Mouse (Mus musculus): ENCODE data around the gene Kirrel2. TPM values are rescaled to one million over a fixed set of nuclear protein-coding genes. Genes with fewer than 3 reads are reported as not detected.
A peak's percentile ranks its signal among the peaks of the same experiment; 100 is the strongest.
"Not testable (repeated sequence)": the region's sequence is repeated elsewhere in the genome, so short reads cannot be mapped to it uniquely, and the experiment has no call there.

Gene Kirrel2
- polyA plus RNA-seq, 1 experiment, result 0.49 TPM

DNA sequence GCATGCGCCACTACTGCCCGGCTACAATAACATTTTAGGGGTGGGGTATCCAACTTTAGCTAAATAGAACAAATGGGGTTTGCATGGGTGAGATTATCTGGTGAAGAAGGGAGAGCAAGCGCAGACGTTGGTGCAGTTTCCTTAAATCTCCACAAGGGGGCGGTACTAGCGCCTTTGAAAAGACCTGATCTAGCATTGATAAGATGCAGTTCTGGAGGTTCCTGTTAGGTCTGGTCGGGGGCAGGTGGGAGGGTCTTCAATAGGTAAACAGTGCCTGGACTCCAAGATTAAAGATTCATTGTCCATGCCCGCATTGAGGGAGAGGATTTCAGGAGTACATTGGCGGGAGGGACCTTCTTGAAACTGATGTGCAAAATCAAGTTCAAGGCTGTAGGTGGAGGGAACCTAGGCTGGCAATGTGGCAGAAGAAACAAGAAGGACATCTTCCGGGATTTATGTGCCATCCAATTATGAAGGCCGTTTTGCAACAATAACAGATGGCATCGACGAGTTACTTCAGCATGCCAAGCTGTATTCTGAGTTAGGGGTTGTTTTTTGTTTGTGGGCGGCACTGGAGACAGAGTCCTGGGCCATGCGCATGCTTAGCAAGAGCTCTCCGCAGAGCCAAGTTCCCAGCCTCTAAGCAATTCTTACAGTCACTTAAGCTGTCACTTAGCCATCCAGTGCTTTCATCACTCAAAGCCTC, 32.9 kb upstream of the Kirrel2 start:
- Histone ChIP-seq H3K36me3 (ENCODE audit: control insufficient read depth, insufficient read depth, low read length) (no peaks in the 10 kb centered on the region), H3K4me1 (ENCODE audit: control insufficient read depth, insufficient read depth, insufficient read length) (no peaks in the 10 kb centered on the region), H3K27ac (ENCODE audit: insufficient read depth, low read length) (no peak overlapping the region), H3K4me3 (ENCODE audit: extremely low read depth, insufficient read depth, insufficient read length) (no peak overlapping the region), H3K27me3 (ENCODE audit: control insufficient read depth, insufficient read depth, low read length) (no peaks in the 10 kb centered on the region)
- TF ChIP-seq POLR2A (IDR thresholded peaks at IDR 0.05; ENCODE audit: low read depth, low read length) (no peak), CTCF (IDR thresholded peaks at IDR 0.05; ENCODE audit: extremely low read depth, insufficient read depth, insufficient read length, insufficient replicate concordance) (peak; percentile 33; the same call in 1 of the 2 replicates)
- 31% methylated on average over 16 of the region's 16 CpGs for WGBS
- DNase-seq (ENCODE audit: low read depth in 1 of 2, low spot score in 2 of 2), result peak; percentile 12 to 26

- no peak for DNase-seq (ENCODE audit: low read depth in 1 of 2, low spot score in 2 of 2)
- TF ChIP-seq POLR2A (IDR thresholded peaks at IDR 0.05; ENCODE audit: low read depth, low read length), result no peak
- no peak for TF ChIP-seq CTCF (IDR thresholded peaks at IDR 0.05; ENCODE audit: extremely low read depth, insufficient read depth, insufficient read length, insufficient replicate concordance)
- no peaks in the 10 kb centered on the region for H3K36me3 ChIP-seq (ENCODE audit: control insufficient read depth, insufficient read depth, low read length)
These were observed 26.8 kb upstream of the Kirrel2 start for GRCm38 (mm10) chr7:30484250-30484649.

GRCm38 (mm10) chr7:30477415-30478381, 20.2 kb upstream of the Kirrel2 start:
- no peaks in the 10 kb centered on the region for H3K4me1 ChIP-seq (ENCODE audit: control insufficient read depth, insufficient read depth, insufficient read length)
- no peak for DNase-seq (ENCODE audit: low read depth in 1 of 2, low spot score in 2 of 2)
- 0 out of 2 replicates have a peak, but pooled peaks cover 2% of the 10 kb centered on the region for H3K27me3 ChIP-seq (ENCODE audit: control insufficient read depth, insufficient read depth, low read length)
- 24% methylated on average over 27 of the region's 32 CpGs for WGBS
- H3K27ac ChIP-seq (ENCODE audit: insufficient read depth, low read length), result no peak overlapping the region
- no peak for TF ChIP-seq POLR2A (IDR thresholded peaks at IDR 0.05; ENCODE audit: low read depth, low read length)
- no peak for TF ChIP-seq CTCF (IDR thresholded peaks at IDR 0.05; ENCODE audit: extremely low read depth, insufficient read depth, insufficient read length, insufficient replicate concordance)
- no peaks in the 10 kb centered on the region for H3K36me3 ChIP-seq (ENCODE audit: control insufficient read depth, insufficient read depth, low read length)
- no peak overlapping the region for H3K4me3 ChIP-seq (ENCODE audit: extremely low read depth, insufficient read depth, insufficient read length)

More at GRCm38 (mm10) chr7:30484250-30484649, 26.8 kb upstream of the Kirrel2 start:
- Histone ChIP-seq H3K4me3 (ENCODE audit: extremely low read depth, insufficient read depth, insufficient read length) (no peak overlapping the region), H3K4me1 (ENCODE audit: control insufficient read depth, insufficient read depth, insufficient read length) (no peaks in the 10 kb centered on the region), H3K27me3 (ENCODE audit: control insufficient read depth, insufficient read depth, low read length) (no peaks in the 10 kb centered on the region), H3K27ac (ENCODE audit: insufficient read depth, low read length) (no peak overlapping the region)
- WGBS, result 18% methylated on average over 8 of the region's 8 CpGs

DNA sequence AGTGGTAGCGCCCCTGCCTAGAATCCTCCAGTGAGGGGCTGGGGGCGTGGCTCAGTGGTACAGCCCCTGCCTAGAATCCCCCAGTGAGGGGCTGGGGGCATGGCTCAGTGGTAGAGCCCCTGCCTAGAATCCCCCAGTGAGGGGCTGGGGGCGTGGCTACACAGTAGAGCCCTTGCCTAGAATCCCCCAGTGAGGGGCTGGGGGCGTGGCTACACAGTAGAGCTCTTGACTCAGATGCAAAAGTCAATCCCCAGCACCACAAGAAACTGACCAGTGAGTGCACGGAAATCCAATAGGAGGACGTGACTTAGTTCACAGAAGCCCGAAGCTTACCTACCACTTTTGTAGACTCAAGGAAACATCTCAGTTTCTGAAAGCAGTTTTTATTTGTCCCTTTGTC, 18.6 kb upstream of the Kirrel2 start:
- not testable (repeated sequence) for H3K27me3 ChIP-seq (ENCODE audit: control insufficient read depth, insufficient read depth, low read length)
- WGBS, result 83% methylated on average over 7 of the region's 7 CpGs

DNA sequence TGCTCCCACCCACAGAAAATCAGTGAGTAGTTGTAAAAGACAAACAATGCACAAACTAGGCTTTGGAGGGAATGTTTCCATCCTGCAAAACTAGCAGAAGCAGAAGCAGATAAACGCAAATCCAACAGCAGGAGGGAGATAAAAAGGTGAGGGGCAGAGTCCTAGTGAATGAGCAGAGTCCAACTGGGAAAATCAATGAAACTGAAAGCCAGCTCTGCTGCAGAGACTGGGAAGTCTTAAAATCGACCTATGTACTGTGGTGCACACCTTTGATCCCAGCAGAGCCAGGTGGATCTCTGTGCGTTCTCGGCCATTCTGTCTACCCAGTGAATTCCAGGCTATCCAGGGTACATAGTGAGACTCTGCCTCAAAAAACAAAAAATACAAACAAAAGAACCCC, 17.5 kb upstream of the Kirrel2 start:
- no peak for TF ChIP-seq POLR2A (IDR thresholded peaks at IDR 0.05; ENCODE audit: low read depth, low read length)
- TF ChIP-seq CTCF (IDR thresholded peaks at IDR 0.05; ENCODE audit: extremely low read depth, insufficient read depth, insufficient read length, insufficient replicate concordance), result no peak
- Histone ChIP-seq H3K4me3 (ENCODE audit: extremely low read depth, insufficient read depth, insufficient read length) (no peak overlapping the region), H3K4me1 (ENCODE audit: control insufficient read depth, insufficient read depth, insufficient read length) (no peaks in the 10 kb centered on the region), H3K27me3 (ENCODE audit: control insufficient read depth, insufficient read depth, low read length) (peaks cover 2% of the 10 kb centered on the region; the same call in 1 of the 2 replicates), H3K27ac (ENCODE audit: insufficient read depth, low read length) (no peak overlapping the region), H3K36me3 (ENCODE audit: control insufficient read depth, insufficient read depth, low read length) (no peaks in the 10 kb centered on the region)
- WGBS, result 69% methylated on average over 4 of the region's 4 CpGs
- DNase-seq (ENCODE audit: low read depth in 1 of 2, low spot score in 2 of 2), result no peak

More for the DNA sequence above, 18.6 kb upstream of the Kirrel2 start:
- not testable (repeated sequence) for H3K27ac ChIP-seq (ENCODE audit: insufficient read depth, low read length); H3K4me1 ChIP-seq (ENCODE audit: control insufficient read depth, insufficient read depth, insufficient read length); DNase-seq (ENCODE audit: low read depth in 1 of 2, low spot score in 2 of 2); H3K36me3 ChIP-seq (ENCODE audit: control insufficient read depth, insufficient read depth, low read length); H3K4me3 ChIP-seq (ENCODE audit: extremely low read depth, insufficient read depth, insufficient read length)

- WGBS, result 46% methylated on average over 5 of the region's 5 CpGs
- no peak overlapping the region for H3K27ac ChIP-seq (ENCODE audit: insufficient read depth, low read length)
- H3K4me3 ChIP-seq (ENCODE audit: extremely low read depth, insufficient read depth, insufficient read length), result no peak overlapping the region
- H3K27me3 ChIP-seq (ENCODE audit: control insufficient read depth, insufficient read depth, low read length), result peaks cover 3% of the 10 kb centered on the region; the same call in 1 of the 2 replicates
- no peaks in the 10 kb centered on the region for H3K36me3 ChIP-seq (ENCODE audit: control insufficient read depth, insufficient read depth, low read length)
- DNase-seq (ENCODE audit: low read depth in 1 of 2, low spot score in 2 of 2), result peak in 1 of 2 experiments; percentile 19
- TF ChIP-seq CTCF (IDR thresholded peaks at IDR 0.05; ENCODE audit: extremely low read depth, insufficient read depth, insufficient read length, insufficient replicate concordance), result peak; percentile 17; the same call in 1 of the 2 replicates
- no peak for TF ChIP-seq POLR2A (IDR thresholded peaks at IDR 0.05; ENCODE audit: low read depth, low read length)
- no peaks in the 10 kb centered on the region for H3K4me1 ChIP-seq (ENCODE audit: control insufficient read depth, insufficient read depth, insufficient read length)
These were observed 14.9 kb upstream of the Kirrel2 start for GRCm38 (mm10) chr7:30472411-30472810.
